Mouse (Mus musculus) stomach, embryonic 16.5 days (tissue): Measurements from ENCODE around the gene Car5a. TPM values are rescaled to one million over a fixed set of nuclear protein-coding genes. Genes with fewer than 3 reads are reported as not detected.

Experiments used
- ATAC-seq: fragments of 200-750 bp; cut with Nextera tagmentation; 2 replicates; pipeline ENCODE4 v1.8.0; 2017; ENCODE audit warnings: moderate number of reproducible peaks, moderate TSS enrichment; ENCODE audit not compliant: insufficient read depth, low FRiP score
- H3K27ac ChIP-seq: fragments of 300-500 bp; sonication (generic); 2 replicates; pipeline ENCODE4 v1.5.1; 2014; ENCODE audit warnings: low read length
- H3K27me3 ChIP-seq: fragments of 300-500 bp; sonication (generic); 2 replicates; pipeline ENCODE4 v1.6.1; 2014; ENCODE audit warnings: low read length, control low read depth, mixed read lengths; ENCODE audit not compliant: control insufficient read depth, insufficient read depth
- H3K36me3 ChIP-seq: fragments of 300-500 bp; sonication (generic); 2 replicates; pipeline ENCODE4 v1.6.1; 2014; ENCODE audit warnings: low read length; ENCODE audit not compliant: control insufficient read depth, insufficient read depth
- H3K4me1 ChIP-seq: fragments of 300-500 bp; sonication (generic); 2 replicates; pipeline ENCODE4 v1.6.1; 2014; ENCODE audit warnings: low read length, control low read depth, mixed read lengths; ENCODE audit not compliant: control insufficient read depth, insufficient read depth
- H3K4me2 ChIP-seq: fragments of 300-500 bp; sonication (generic); 2 replicates; pipeline ENCODE4 v1.6.1; 2014; ENCODE audit warnings: low read depth, low read length, mixed read lengths
- H3K4me3 ChIP-seq: fragments of 300-500 bp; sonication (generic); replicated peaks from 2 replicates; pipeline ENCODE4 v1.5.1; 2014; ENCODE audit warnings: mild to moderate bottlenecking, low read length
- H3K9ac ChIP-seq: fragments of 300-500 bp; sonication (generic); 2 replicates; pipeline ENCODE4 v1.6.1; 2014; ENCODE audit warnings: low read length
- H3K9me3 ChIP-seq: fragments of 300-500 bp; sonication (generic); replicated peaks from 2 replicates; pipeline ENCODE4 v1.6.1; 2016; ENCODE audit warnings: low read length, control low read depth; ENCODE audit not compliant: control insufficient read depth
- WGBS: fragments of 180-500 bp; shearing (Covaris S2); extraction: QIAGEN DNeasy Blood & Tissue Kit; methylation state at CpG from one replicate; pipeline ENCODE4 v1.1.7; 2014; 5-methylcytosine and 5-hydroxymethylcytosine counted together
- polyA plus RNA-seq: library from polyadenylated mRNA; unstranded; fragments of >200 nt; fragmentation: Nextera tagmentation; extraction: Ambion mirVana; gene quantifications from 2 replicates; pipeline ENCODE4 v1.2.1, GENCODE M21; 2015

The Car5a gene
- polyA plus RNA-seq, 1 experiment from 2014 or later = 0.40 TPM

- Histone ChIP-seq H3K4me1 (peaks cover 52% of the 10 kb centered on the region), H3K36me3 (no peaks in the 10 kb centered on the region), H3K27ac (peak overlapping the region; percentile 98), H3K9me3 (no peaks in the 10 kb centered on the region), H3K9ac (peak overlapping the region; percentile 64), H3K4me2 (peak overlapping the region; percentile 53), H3K4me3 (peak overlapping the region; percentile 22), H3K27me3 (no peaks in the 10 kb centered on the region)
- peak; percentile 91 for ATAC-seq
- 8% methylated on average over 4 of the region's 4 CpGs for WGBS
Observed at GRCm38 (mm10) chr8:121898401-121898931, 46.2 kb downstream of the Car5a start.

- peak overlapping the region; percentile 53 for H3K4me2 ChIP-seq
- 11% methylated on average over 7 of the region's 7 CpGs for WGBS
- ATAC-seq = peak; percentile 63
- no peaks in the 10 kb centered on the region for H3K9me3 ChIP-seq
- H3K9ac ChIP-seq = peak overlapping the region; percentile 64
- H3K27me3 ChIP-seq = no peaks in the 10 kb centered on the region
- H3K36me3 ChIP-seq = no peaks in the 10 kb centered on the region
- peaks cover 52% of the 10 kb centered on the region for H3K4me1 ChIP-seq
- peak overlapping the region; percentile 22 for H3K4me3 ChIP-seq
- H3K27ac ChIP-seq = peak overlapping the region; percentile 98
Observed at GRCm38 (mm10) chr8:121897871-121898381, 46.8 kb downstream of the Car5a start.

GRCm38 (mm10) chr8:121897205-121897604, 47.5 kb downstream of the Car5a start:
- H3K27me3 ChIP-seq = no peaks in the 10 kb centered on the region
- peak overlapping the region; percentile 64; the same call in 1 of the 2 replicates for H3K9ac ChIP-seq
- no peak overlapping the region for H3K4me3 ChIP-seq
- no peaks in the 10 kb centered on the region for H3K9me3 ChIP-seq
- H3K4me1 ChIP-seq = peaks cover 50% of the 10 kb centered on the region
- H3K27ac ChIP-seq = peak overlapping the region; percentile 98
- 59% methylated on average over 9 of the region's 9 CpGs for WGBS
- H3K36me3 ChIP-seq = no peaks in the 10 kb centered on the region
- no peak for ATAC-seq
- H3K4me2 ChIP-seq = peak overlapping the region; percentile 53; the same call in 1 of the 2 replicates

- Histone ChIP-seq H3K4me3 (no peak overlapping the region), H3K9me3 (no peaks in the 10 kb centered on the region), H3K4me2 (no peak overlapping the region), H3K27ac (peak overlapping the region; percentile 98), H3K27me3 (no peaks in the 10 kb centered on the region), H3K9ac (peak overlapping the region; percentile 36; the same call in 1 of the 2 replicates), H3K36me3 (no peaks in the 10 kb centered on the region), H3K4me1 (peaks cover 44% of the 10 kb centered on the region)
- WGBS = 43% methylated on average over 12 of the region's 12 CpGs
- ATAC-seq = no peak
Observed at GRCm38 (mm10) chr8:121896476-121897145, 48.1 kb downstream of the Car5a start.

- Histone ChIP-seq H3K9me3 (no peaks in the 10 kb centered on the region), H3K4me3 (no peak overlapping the region), H3K9ac (0 out of 2 replicates have a peak overlapping the region, but pooled peaks have one; percentile 14), H3K4me2 (no peak overlapping the region), H3K27ac (no peak overlapping the region), H3K27me3 (no peaks in the 10 kb centered on the region), H3K4me1 (peaks cover 39% of the 10 kb centered on the region), H3K36me3 (no peaks in the 10 kb centered on the region)
- no peak for ATAC-seq
- WGBS = 67% methylated on average over 7 of the region's 7 CpGs
Observed at GRCm38 (mm10) chr8:121895910-121896309, 48.8 kb downstream of the Car5a start.

- no peak for ATAC-seq
- Histone ChIP-seq H3K4me1 (peaks cover 22% of the 10 kb centered on the region), H3K4me3 (no peak overlapping the region), H3K4me2 (no peak overlapping the region), H3K36me3 (no peaks in the 10 kb centered on the region), H3K9me3 (no peaks in the 10 kb centered on the region), H3K27ac (no peak overlapping the region), H3K9ac (no peak overlapping the region), H3K27me3 (no peaks in the 10 kb centered on the region)
- 79% methylated on average over 5 of the region's 5 CpGs for WGBS
Observed at GRCm38 (mm10) chr8:121892875-121893274, 51.8 kb downstream of the Car5a start.

- ATAC-seq = peak; percentile 52; the same call in 1 of the 2 replicates
Observed at GRCm38 (mm10) chr8:121889810-121890785, 54.6 kb downstream of the Car5a start.

GRCm38 (mm10) chr8:121889317-121889716, 55.4 kb downstream of the Car5a start:
- Histone ChIP-seq H3K27ac (no peak overlapping the region), H3K4me1 (0 out of 2 replicates have a peak, but pooled peaks cover 3% of the 10 kb centered on the region), H3K4me3 (no peak overlapping the region), H3K9ac (no peak overlapping the region), H3K9me3 (no peaks in the 10 kb centered on the region), H3K36me3 (0 out of 2 replicates have a peak, but pooled peaks cover 11% of the 10 kb centered on the region), H3K27me3 (no peaks in the 10 kb centered on the region), H3K4me2 (no peak overlapping the region)
- WGBS = 97% methylated on average over 1 of the region's 1 CpGs
- ATAC-seq = no peak

More at GRCm38 (mm10) chr8:121889810-121890785, 54.6 kb downstream of the Car5a start:
- WGBS = 73% methylated on average over 15 of the region's 15 CpGs
- Histone ChIP-seq H3K4me3 (no peak overlapping the region), H3K4me2 (no peak overlapping the region), H3K27me3 (no peaks in the 10 kb centered on the region), H3K4me1 (0 out of 2 replicates have a peak, but pooled peaks cover 3% of the 10 kb centered on the region), H3K9ac (no peak overlapping the region), H3K27ac (no peak overlapping the region), H3K9me3 (no peaks in the 10 kb centered on the region), H3K36me3 (0 out of 2 replicates have a peak, but pooled peaks cover 11% of the 10 kb centered on the region)
